Mouse (Mus musculus) fat pad, adult 2 months (tissue): ENCODE measurements around the gene AI467606.
"Not testable (repeated sequence)": the region's sequence is repeated elsewhere in the genome, so short reads cannot be mapped to it uniquely, and the experiment has no call there.

Source experiments
- DNase-seq: peaks from one replicate; pipeline ENCODE4 v3.0.0-alpha.2; 2011; ENCODE audit warnings: low read depth, low spot score; ENCODE audit errors: extremely low read depth

Gene AI467606

DNA sequence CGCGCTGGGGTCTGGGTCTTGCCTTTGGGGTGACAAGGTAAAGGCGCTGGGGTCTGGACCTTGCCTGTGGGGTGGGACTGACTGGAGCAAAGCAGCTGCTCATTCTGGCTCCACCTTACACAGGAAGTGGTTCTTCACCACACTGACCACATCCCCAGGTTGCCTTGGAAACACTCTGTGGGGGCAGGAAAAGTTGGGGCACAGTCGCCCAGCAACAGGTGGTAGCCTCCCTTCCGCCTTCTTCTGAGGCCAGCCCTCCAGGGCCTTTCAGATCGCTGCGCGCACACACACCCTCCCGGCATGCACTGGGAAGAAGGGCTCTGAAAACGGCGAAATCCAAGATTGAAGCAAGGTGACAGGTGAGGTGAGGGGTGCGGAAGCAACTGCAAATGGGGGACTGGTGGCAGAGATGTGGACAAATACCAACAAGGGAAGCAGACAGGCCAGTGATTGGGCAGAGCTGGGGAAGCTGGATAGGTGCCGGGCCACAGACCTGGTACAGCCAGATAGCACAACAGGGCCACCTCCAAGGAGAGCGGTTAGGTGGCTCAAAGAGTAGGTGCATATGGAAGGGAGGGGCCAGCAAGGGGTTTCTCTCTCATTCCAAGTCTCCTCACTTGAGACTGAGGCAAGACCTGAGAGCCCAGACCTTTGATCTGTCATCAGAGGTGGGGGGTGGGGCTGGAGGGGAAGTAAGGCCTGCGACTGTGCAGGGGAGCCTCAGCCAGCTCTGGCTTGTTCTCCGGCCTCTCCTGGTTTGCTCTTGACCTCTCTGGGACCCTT, at the start of gene AI467606:
AI467606 (plus strand) TSS at position 246 of the 783 bp plus-strand sequence.
- DNase-seq: no peak

DNA sequence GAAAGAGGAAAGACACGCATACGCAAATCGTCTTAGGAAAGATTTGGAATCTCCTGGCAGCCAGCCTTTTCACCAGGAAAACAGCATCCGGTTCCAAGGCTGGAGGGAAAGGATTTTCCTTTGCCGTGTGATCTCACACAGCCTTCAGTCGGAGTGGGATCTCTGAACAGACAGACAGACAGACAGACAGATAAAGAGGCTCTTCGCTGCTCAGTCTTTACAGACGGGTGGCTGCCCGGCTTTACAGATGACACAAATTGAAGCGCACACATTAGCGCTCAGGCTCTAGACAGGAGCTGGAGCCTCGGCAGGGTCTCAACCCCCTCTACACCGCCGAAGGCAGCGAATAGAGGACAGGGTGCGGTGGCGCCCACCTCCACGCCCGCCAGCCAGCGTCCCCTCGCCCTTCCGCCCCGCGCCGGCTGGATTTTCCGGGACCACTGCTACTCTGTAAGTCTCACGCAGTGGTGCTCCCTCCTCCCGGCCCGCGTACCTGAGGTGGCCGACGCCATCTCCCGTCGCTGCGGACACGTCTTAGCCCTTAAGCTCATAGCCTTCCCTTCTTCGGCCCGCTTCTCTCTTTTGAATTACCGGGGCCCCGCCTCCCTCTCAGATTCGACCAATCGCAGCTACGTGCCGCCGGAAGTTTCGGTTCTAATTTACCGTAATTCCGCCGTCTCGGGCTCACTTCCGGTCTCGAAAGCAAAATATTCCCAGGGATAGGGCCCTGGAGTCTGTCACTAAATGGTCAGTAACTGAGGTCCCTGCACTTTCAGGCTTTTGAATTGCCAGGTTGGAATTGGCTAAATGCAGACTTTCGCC, 49.1 kb upstream of the AI467606 start, which contains the start of gene Kif22:
Kif22 (minus strand) TSS at position 621 of the 822 bp plus-strand sequence.
- DNase-seq: no peak

DNA sequence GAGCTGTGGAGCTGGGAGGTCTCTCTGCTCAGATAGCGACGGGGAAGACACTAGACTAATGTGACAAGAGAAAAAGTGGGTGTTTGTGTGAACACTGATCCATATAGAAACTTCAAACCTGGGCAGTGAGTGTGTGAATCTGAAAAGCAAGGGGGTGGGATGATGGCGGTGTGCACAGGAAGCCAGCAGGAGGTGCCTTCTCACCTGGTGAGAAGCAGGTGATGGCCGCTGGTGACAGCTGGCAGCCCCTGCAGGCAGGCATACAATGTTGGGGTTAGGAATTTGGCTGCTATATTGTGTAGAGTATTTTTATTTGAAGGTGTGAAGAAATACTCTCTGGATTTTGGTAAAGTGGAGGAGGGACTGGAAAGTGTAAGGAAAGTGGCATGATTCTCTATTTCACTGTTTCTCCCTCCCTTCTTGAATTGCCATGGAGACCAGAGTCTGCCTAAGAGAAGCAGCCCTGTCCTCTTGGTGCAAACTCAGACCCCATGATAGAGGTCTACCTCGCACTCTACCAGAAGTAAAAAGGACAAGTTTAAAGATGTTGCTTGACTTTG, 36.1 kb upstream of the AI467606 start:
- DNase-seq: no peak

DNA sequence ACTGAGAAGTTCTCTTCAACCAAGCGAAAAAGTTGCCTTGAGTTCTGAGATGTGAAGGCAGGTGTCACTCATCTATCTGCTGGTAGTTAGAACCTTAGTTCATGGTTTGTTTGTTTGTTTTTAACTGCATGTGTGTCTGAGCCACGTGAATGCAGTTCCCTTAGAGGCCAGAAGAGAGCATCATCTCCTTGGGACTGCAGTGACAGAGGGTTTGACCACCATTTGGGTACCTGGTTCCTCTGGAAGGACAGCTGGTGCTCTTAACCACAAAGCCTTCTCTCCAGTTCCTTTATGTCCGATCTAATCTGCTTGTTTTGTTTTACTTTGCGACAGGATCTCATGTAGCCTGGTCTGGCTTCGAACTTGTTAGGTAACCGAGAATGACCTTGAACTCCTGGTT, 25.6 kb upstream of the AI467606 start:
- DNase-seq: no peak

DNA sequence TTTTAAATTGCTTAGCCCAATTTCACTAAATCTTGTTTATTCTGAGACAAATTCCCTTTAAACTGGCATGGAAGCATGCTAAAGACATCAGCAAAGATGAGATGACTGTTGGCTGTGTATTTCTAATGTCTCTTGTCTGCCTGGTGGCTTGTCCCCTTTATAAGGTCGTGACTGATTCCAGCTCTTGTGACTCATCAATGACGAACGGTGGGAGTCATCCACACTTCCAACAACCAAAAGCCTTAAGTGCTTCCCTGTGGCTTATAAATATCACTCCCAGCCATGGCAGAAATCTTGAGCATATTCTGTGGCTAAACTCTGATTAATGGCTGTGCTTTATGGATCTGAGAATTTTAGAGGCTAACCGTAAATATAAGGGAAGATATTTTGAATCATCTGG, 24.8 kb upstream of the AI467606 start:
- no peak for DNase-seq

DNA sequence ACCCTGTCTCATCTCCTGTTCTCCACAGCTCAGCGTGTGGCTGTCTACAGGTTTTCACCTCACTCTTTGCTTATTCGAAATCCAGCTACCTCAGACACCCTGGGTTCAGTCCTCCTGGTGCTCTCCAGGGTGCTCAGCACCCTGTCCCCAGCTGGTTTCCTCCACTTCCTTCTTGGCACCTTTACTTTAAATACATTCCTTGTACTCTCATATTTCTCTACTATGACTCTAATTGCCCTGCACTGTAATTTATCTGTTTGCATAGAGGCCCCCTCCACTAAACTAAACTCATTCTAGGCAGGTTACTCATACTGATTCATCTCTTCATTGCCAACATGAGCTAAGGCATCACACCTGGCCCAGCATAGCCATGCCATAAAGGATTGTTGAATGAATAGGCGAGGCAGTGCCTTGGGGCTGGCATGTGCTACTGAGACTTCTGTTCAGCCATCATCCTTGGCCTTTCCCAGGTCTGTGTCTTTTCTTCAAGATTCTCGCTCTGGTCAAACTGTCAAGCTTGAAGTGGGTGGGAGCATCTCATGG, 20.2 kb upstream of the AI467606 start:
- DNase-seq: no peak

DNA sequence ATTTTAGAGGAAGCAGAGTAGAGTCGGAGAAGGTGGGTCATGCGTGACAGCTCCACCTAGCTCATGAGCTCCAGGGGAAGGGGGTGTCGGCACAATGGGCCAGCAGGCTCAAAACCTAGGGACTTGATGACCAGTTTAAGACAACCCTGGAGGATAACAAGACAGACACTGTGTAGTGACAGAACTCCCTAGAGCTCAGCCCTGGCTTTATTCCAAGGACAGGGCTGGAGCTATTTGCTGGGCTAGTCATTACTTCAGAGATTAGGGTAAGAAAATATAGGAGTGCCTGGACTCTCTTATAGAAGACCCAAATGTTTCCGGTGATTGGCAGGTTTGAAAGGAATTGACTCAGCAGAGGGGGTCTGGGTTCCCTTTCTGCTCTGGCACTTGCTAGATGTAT, 17.9 kb upstream of the AI467606 start:
- DNase-seq: no peak

DNA sequence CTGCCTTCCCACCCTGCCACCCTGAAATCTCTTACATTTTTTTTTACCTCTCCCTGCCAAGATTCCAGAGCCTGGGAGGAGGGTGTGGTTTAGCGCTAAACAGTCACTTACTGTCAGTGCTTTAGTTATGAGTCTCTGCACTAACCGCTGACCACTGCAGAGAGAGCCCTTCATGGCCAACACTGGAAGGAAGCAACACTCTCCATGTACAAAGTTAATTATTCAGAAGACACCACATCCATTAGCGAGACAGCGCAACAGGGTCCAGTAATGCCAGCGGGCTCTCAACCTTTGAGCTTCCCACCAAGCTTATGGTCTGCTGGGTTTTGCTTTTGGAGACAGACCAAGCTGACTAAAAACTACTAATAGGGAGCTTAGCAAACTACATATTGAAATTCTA, 15.0 kb upstream of the AI467606 start:
- DNase-seq: no peak

DNA sequence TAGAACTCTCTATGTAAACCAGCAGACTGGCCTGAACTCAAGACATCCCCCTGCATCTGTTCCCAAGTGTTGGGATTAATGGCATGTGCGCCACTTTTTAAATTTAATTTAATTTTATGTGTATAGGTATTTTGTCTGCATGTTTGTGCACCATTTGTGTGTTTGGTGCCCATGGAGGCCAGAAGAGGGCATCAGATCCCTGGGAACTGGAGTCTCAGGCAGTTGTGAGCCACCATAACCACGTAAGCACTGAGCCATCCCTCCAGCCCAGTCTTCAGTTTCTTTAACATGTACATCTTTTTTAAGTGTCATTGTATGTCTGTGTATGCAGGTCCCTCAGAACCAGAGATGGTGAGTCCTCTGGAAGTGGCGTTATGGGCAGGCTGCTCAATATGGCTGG, 13.5 kb upstream of the AI467606 start:
- no peak for DNase-seq

DNA sequence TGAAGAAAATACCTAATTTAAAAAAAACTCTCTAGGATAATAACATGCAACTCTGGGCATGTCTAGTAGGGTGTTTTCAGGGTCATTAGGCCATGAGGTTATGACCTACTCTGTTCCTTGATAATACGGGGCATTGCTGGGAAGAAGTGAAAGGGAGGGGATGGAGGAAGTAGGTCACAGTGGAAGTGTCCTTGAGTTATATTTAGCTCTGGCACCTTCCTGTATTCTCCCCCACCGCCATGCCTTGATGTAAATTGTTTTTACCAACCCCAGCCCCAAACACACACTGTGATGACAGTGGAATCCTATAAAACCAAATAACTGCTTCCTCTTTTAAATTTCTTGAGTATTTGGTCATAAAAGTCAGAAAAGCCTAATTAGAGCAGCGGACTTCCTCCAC, 11.1 kb upstream of the AI467606 start:
- DNase-seq: no peak

DNA sequence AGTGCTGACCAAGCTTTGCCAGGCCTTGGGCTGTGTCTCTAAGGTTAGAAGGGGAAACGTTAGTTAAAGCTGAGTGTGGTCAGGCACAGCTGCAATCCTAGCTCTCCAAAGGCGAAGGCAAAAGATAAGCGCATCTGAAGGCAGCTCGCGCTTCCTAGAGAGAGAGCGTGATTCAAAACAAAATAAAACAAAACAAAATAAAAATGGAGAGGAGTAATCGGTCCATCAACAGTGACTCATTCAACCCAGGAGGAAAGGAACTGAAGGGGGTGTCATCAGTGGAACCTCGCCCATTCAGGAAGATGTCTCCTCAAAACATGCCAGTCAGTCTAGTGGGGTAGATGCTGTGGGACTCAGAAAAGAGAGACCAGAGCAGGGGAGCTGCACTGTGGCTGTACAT, 8.9 kb upstream of the AI467606 start:
- no peak for DNase-seq

DNA sequence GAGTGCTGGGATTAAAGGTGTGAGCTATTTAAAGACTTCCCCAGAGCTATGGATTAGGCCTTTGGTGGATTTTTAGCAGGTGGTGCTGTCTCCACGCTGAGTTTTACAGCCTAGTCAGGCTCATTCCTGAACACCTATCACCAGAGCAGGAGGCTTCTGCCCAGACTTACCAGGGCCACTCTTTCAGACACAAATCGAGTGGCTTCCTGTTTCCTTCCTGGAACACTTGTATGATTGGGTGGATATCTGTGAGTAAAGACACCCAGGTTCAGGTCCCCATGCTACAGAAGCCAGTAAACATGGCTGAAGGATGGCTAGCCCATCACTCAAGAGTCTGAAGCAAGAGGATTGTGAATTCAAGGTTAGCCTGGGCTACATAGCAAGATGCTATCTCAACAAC, 8.2 kb upstream of the AI467606 start:
- DNase-seq: no peak

DNA sequence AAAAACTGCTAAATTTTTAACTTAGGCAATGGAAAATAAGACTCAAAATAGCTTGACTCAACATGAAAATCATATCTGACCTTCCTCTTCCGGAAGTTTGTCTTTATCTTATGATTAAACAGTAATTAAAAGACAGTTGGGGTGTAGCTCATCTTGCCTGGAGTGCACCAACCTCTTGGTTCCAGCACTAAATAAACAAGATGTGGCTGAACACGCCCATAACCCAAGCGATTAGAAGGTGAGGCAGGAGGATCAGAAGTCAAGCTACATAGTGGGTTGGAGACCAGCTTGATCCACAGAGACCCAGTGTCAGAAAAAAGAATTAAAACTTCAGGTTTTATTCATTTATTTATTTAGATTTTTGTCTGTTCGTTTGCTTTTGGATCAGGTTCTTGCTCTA, 7.5 kb upstream of the AI467606 start:
- DNase-seq: no peak

DNA sequence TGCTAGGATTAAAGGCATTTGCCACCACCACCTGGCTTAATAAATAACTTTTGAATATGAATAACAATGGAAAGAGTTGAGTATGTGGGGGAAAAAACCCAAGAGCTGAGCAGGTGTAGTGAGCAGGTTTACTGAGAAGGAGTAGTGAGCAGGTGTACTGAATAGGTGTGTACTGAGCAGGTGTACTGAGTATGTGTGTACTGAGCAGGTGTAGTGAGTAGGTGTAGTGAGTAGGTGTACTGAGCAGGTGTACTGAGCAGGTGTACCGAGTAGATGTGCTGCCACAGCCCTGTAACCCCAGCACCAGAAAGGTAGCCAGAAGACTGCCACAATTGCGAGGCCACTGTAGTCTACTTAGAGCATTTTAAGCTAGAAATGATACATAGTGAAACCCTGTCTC, 6.4 kb upstream of the AI467606 start:
- DNase-seq: no peak

DNA sequence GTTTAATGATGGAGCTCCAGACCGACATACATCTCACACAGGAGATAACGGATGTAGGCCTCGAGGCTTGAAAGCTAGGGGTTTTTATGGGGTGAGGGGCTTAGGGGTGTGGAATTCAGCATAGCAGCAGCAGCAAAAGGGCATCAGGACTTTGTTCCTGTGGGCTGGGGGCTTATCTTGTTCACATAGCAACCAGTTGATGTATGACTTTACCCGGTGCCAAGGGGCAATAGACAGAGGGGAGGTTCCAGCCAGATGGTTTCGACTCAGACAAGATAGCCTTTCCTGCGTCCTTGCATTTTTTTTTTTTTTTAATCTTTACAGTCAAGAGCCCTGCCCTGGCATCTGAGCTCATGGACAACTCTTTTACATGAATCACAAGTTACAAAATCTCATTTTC, 5.4 kb upstream of the AI467606 start:
- not testable (repeated sequence) for DNase-seq

DNA sequence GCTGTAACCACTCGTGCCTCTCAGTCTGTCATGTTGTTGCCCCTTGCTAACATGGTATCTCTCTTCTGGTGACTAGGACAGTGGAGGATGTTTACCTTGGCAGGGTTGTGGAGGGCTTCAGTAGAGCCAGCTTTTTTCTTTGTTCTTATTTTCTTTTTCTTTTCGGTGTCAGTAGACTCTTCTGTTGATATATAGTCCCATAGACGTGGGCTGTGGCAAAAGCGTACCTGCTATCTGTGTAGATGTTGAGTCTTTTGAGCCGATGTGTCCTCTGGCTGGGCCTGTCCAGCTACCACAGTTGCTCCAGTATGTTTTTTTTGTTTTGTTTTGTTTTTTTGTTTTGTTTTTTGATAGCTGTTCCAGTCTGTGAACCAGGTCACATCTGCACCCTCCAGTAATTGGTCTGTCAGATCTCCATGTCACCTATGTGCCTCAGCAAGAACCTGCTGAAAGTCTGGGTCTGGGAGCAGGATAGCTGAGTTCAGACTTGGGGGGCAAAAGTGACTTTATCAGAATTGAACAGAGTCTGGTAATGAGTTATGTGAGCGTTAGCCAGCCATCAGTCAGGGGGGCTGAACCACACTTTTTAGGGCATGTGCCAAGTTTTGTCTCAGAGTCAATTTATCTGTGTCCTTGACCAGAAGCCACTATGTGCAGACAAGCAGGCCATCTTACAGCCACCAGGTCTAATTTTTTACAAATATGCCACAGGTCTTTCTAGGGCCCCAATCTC, 3.7 kb upstream of the AI467606 start, which contains the start of gene Zg16:
Zg16 (minus strand) TSS at position 51 of the 733 bp plus-strand sequence.
- DNase-seq: not testable (repeated sequence)

DNA sequence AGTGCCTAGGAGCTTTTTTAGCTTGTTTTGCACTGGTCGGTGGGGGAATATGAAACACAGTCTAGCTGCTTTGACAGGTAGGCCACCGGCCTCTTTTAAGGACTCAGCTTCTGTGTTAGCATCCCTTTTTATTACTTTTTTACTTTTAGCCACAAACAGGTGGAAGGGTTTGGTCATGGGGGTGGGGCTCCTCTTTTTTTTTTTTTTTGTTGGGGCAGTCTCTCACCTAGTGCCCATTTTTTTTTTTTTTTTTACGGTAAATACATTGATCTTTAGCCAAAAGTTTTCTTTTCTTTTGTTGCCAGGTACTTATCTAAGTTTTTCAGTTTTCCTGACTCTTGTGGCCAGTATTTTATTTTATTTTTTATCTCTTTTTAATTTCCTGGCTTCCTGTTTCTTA, 3.1 kb upstream of the AI467606 start:
- DNase-seq: no peak

DNA sequence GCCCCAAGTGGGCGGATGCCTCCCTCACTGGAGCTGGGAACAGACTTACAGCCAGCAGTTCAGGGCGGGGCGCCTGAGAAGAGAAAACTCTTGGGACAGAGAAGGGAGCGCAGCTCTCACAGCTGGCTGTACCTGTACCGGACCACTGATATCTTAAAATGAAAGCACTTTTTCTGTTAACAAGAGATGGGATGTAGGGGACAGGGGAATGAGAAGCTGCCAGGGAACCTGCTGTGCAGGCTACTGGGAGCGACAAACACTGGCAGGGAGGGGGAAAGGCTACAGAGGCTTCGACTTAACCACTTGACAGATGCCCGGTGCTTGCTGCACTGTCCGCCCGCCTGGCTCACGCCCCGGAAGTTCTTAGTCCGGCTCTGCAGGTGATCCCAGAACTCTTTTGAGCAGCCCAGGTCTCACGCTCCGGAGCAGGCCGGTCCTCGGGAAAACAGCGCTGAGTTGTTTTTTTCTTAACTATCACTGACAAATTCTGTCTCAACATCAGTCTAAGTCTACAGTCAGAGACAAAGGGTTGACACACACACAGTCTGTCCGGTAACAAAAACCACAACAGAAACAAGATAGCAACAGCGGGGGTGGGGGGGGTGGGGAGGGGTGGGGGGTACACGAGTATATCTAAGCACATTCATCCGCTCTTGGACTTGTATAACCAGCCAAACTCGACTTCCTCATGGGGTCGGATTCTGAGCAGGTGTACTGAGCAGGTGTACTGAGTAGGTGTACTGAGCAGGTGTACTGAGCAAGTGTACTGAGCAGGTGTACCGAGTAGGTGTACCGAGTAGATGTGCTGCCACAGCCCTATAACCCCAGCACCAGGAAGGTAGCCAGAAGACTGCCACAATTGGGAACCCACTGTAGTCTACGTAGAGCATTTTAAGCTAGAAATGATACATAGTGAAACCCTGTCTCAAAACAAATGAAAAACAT, 2.0 kb upstream of the AI467606 start:
- DNase-seq: no peak

DNA sequence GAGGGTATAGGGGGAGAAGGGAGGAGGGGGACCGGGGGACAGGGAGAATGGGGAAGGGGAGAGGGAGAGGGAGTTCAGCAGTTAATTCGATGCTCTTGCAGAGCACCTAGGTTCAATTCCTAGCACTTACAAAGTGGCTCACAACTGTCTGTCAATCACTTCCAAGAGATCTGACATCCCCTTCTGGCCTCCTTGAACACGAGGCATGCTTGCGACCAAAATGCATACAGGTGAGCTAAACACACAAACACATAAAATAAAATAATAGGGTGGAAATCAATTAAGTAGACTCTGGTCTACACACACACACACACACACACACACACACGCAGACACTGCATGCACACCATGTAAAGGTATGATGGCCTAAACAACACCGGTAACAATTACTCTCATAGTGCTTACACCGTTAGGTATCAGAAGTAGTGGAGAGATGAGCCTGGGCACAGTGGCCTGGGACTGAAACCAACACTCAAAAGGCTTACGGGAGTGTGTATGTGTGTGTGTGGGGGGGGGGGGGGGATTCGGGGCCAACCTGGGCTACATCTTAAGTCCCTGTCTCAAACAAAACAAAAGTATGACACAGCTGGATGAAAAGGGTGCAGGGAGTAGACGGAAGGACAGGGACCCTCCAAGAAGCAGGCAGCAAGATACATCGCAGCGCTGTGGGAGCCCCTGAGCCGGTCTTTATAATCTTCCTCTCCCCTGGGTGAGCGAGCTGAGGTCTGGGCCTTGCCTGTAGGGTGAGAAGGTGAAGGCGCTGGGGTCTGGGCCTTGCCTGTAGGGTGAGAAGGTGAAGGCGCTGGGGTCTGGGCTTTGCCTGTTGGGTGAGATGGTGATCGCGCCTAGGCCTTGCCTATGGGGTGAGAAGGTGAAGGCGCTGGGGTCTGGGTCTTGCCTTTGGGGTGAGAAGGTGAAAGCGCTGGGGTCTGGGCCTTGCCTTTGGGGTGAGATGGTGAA, 725 bp upstream of the AI467606 start:
- DNase-seq: no peak
